Mouse (Mus musculus) heart, postnatal 36 days (tissue): ENCODE measurements around the gene Med13l. TPM values are rescaled to one million over a fixed set of nuclear protein-coding genes. Genes with fewer than 3 reads are reported as not detected.

Source experiments
- DNase-seq, 2 experiments: peaks; one replicate each; pipeline ENCODE4 v3.0.0; 2021 to 2022
- intact Hi-C: fragments of 180-260 bp; cut with DNase I; formaldehyde crosslinking; loops from one replicate; pipeline ENCODE4 v1.15.1; 2025
- total RNA-seq, 2 experiments: library from RNA; stranded (reverse); gene quantifications; 2 replicates each; pipeline ENCODE4 v1.2.3; 2021

Med13l gene
- total RNA-seq, 2 experiments from 2014 or later: 29.7 to 32.2 TPM

DNA sequence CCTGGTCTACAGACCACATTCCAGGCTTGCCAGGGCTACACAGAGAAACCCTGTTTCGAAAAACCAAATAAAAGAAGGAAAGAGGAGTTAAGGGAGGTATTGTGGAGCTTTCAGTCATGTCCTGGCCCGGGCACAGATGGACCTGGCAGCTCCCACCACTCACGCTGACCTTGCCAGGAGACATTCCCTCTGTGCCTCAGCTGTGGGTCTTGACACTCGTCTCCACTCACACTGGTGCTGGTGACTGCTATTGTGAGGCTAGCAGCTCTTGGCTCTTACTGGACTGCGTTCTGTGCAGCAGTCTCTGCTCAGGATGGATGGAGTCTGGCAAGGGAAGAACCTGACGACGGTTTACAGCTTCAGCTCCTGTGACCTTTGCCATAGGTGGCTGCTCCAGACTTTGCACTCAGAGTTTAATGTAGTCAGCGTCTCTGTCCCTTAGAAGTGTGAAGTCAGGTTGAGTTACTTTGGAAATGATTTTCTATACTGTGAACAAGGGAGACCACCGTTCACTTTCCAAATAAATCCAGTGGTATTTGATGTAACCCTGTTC is 118.9 kb downstream of the Med13l start:
- no peak for DNase-seq
- intact Hi-C loops: no loop called here

DNA sequence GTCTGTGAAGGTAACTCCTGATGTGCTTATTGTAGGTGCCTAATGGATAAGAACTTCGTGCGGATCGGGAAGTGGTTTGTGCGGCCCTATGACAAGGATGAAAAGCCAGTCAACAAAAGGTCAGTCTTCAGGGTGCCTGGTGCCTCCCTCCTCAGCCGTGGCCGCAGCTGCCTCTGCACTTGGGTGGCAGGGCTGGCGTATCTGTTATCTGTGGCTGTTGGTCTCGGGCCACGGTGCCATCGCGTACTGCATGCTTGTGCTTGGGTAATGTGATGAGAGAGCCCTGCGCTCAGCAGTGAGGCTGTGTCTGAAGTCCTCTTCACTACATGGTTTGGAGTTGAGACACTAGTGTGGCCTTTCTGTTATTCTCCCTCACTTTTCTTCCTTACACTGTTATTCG is 120.4 kb downstream of the Med13l start:
- intact Hi-C loops: no loop called here
- DNase-seq: no peak

DNA sequence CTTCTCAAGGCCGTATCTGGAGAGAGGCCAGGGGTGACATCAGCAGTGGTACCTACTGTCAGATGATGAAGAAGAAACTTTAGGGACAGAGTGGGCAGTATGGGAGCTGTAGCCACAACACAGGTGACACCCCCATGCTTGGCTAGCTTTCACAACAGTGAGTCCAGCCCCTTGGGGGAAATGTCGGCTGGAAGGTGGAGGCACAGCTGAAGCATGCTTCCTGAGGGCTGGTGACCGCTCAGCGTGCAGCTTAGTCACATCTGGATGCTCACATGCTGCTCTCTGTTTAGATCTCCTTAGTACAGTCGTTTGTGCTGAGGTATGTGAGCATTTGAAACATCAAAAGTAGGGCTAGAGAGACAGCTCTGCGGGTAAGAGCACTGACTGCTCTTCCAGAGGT is 121.5 kb downstream of the Med13l start:
- no peak for DNase-seq
- intact Hi-C loops: no loop called here

DNA sequence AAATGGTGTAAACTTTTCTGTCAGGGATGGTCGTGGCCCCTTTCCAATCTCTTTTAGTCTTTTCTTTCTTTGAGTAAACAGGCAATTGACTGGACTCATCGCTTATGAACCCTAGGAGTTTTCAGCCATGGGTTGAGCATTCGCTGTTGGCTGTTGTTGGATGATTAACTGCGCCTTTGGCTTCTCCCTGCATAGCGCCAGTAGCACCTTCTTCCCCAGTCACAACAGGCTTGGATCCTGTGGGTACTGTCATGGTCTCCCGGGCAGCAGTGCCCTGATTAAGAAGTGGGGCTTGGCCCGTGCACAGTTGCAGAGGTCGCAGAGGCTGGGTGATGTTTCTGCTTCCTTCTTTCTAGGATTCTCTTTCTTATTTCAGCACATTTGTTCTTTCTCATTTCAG is 124.7 kb downstream of the Med13l start:
- intact Hi-C loops: no loop called here
- no peak for DNase-seq

DNA sequence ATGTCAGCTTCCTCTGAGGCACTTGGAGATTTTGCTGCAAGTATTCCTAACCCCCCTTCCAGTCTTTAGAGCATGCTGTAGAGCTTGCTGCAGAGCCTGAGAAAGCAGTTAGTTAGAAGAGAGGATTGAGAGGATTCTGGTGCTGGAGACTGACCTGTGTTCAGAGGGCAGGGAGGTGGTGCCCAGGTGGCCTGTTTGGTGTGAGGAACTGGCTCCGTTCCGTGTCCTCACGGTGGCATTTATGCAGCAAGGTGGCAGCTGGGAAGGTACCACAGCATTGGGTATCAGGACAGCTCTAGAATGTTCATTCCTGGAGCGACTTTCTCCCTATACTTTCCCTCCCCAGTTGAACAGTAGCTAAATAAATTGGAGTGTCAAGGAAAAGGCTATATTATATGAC is 125.5 kb downstream of the Med13l start:
- no peak for DNase-seq
- intact Hi-C loops: no loop called here

DNA sequence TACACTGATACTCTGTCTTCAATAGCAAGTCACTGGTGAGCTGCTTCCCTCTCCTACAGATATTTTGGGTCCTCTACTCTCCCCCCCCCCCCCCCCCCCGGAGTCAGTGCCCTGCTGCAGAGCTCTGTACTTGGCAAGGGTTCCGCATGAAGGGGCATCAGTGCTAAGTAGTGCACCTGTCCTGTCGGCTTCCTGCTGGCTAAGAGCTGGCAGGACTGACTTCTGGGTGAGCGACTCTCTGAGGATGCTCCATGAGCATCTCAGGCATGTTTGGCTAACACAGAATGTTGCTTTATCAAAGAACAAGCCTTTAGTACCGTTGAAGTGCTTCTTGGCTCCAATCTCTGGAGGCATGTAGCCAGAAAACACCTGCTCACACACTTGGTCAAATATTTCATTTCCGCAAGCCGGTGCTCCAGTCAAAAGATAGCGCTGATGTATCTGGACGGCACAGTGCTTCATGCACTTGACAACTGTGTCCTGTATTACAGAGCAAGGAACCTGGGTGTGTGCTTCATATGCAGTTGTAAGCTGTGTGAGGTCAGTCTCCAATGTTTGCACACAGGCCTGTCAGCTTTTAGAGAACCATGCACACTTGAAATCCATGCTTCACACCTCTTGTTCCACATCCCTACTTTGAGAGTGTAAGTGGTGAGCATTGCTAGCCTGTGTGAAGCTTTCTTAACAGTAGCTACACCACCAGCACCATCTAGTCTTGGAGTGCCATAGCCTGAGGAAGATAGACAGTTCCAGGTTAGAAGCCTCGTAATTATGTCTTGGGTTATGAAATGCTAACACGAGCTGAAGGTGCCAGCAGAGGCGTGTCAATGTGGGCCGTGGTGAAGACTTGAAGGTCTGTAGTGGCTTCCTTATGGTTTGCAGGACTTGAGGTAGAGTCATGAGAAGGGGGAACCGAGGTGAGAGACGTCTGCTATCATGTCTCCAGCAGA is 128.7 kb downstream of the Med13l start:
- no peak for DNase-seq
- intact Hi-C loops: no loop called here

DNA sequence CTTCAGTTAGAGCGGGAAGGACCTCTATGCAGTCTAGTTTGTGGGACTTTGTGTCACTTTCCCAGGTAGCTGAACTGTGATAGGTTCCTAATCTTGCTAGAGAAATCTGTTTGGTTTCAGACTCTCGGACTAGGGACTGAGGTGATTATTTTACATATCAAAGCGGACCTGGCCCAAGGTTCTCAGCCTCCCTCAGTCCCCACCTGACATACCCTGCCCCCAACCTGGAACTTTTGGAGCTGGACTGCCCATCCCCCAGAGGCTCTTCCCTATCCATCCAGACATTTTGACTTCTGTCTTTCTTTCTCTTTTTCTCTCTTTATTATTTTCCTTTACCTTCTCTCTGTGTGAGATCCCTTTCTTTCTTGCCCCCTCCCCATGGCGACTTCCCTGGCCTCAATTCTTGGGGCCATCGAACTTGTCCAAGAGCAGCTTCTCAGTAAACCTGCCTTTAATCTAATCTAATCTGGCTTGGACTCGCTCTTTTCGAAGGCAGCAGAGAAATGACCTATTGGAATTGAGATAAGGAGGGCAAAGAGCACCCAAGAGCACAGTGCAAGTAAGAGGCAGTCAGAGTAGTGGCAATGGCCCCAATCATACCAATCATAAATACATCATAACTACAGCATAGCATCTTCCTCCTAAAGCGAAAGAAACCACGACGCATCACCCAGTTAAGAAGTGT is 130.7 kb downstream of the Med13l start:
- DNase-seq: no peak
- intact Hi-C loops: no loop called here

DNA sequence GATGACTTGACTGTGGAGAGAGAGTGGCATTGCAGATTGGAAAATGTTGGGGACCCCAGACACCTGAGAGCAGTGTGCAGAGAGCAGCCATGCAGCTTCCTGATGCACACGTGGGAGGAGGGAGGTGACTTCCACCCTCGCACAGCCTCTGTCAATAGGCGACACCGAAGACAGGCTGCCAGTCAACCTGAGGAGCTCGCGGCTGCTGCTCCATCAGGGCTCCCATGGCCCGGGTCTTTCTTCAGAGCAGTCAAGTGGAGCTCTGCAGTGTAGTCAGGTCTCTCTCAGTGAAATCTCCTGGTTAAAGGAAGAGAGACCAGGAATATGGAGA is 131.2 kb downstream of the Med13l start:
- intact Hi-C loops: no loop called here

DNA sequence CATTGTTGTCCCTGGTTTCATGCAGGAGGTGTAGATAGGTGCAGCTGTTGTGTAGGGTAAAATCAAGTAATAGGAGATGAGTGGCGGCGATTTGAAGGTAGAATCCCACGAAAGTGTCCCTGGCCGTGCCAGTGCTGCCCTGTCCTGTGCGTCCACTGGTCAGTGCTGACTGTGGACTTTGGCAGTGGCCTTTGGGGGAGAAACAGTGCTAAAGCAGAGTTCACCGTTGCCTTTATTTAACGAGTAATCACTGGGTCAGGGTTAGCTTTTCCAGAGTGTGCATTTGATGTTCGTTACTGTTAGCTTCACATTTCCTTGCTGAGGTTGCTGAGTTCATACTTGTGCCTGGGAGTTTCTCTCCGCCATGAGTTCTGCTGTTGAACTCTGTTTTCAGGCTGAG is 133.5 kb downstream of the Med13l start:
- intact Hi-C loops: no loop called here
- DNase-seq: no peak

More for the DNA sequence above, 131.2 kb downstream of the Med13l start:
- no peak for DNase-seq

DNA sequence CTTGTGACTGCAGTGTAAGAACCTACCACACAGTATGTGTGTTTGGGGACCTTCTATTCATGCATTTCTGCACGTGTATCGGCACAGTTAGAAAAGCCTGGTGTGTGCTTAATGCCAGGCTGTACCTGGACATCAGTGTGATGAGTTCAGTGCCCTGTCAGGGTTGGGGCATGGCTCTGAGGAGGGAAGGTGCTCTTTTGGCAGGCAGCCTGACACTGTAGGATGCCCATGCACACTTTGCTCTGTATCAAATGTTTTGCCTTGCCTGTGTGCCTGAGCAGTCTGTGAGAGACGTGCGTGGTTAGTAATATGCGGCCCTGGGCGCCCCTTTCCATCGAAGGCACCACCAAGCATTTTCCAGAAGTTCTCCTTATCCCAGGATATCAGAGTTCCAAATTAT is 136.6 kb downstream of the Med13l start:
- intact Hi-C loops: no loop called here

DNA sequence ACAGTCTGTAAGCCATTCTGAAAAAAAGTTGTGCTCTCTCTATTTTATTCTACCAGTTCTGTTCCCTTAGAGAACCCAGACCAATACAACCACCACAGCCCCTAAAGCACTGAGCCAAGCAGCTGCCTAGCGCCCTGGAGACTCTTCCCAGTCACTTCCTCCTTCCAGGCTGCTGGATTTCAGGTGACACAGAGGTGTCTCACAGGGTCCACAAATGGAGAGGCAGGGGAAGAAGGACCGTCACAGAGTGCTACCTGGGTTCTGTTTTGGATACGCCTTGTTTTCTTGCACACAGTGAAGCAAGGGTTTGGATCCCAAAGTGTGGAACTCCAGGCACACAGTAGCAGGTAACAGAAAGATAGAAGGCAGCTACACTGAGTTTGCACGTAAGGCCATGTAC is 140.5 kb downstream of the Med13l start:
- no peak for DNase-seq
- intact Hi-C loops: no loop called here

More for the DNA sequence above, 136.6 kb downstream of the Med13l start:
- no peak for DNase-seq

DNA sequence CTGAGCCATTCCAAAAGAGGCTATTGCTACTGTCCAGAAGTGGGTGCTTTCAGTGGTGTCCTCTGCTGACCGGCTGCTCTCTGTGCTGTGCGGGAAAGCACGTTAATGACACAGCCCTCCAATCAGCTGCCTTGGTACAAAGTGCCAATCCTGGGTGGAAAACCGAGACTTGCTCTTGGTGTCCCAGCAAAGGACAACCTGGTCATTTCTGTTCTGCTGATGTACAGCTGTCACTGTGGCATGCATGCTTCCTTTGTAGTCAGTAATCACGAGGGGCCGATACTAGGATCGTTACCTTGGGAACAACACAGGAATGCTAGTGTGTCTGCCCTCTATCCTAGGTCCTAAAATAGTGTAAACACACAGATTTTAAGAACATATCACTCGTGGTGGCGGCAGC is 142.2 kb downstream of the Med13l start:
- intact Hi-C loops: no loop called here
- DNase-seq: no peak

DNA sequence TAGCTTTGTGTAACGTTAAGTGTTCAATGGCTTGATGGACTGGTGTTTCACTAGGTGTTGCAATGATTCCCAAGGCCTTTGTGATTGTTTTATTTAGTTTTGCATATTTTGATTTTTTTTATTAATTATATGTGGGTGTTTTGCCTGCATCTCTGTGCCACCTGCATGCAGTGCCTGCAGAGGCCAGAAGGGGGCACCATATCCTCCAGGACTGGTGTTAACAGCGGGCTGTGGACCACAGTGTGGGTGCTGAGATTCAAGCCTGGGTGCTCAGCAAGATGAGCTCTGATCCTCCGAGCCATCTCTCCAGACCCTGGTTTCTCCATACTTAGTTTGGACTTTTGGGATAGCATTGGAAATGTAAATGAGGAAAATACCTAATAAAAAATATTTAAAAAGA is 143.7 kb downstream of the Med13l start:
- intact Hi-C loops: no loop called here
- DNase-seq: peak in 1 of 2 experiments; percentile 40

DNA sequence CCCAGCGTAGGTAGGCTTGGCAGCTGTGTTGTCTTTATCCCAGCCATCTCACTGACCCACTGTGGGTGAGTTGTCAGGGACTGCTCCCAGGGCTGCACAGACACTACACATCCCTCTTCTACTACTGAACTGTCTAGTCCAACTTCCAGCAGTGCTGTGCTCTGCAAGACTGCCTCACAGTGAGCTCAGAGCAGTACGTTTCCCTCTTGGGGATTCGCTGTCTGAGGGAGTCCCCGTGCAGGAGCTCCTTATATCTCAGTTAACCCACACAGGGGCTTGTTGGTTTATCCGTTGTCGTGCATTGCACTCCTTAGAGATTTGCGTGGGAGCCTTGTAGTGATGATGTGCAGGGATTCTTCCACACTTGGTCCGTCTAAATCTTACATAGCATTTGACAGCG is 144.5 kb downstream of the Med13l start:
- intact Hi-C loops: no loop called here
- no peak for DNase-seq

DNA sequence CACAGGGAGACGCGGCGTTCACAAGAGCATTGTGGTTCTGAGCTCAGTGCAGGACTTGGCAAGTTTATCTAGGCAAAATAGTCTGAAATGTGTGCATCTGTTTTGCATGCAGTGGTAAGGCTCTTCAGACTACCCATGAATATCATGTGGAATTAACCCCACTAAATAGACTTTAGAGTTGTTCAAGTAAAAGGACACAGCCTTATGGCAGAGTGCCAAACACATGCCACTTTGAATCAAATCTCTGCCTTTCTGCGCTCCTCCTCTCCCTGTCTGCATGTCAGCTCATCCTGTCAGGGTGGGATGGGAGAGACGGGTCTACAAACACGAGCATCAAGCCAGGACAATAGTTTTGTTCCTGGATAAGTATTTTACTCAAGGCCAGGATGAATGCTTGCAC is 145.5 kb downstream of the Med13l start:
- no peak for DNase-seq
- intact Hi-C loops: no loop called here

DNA sequence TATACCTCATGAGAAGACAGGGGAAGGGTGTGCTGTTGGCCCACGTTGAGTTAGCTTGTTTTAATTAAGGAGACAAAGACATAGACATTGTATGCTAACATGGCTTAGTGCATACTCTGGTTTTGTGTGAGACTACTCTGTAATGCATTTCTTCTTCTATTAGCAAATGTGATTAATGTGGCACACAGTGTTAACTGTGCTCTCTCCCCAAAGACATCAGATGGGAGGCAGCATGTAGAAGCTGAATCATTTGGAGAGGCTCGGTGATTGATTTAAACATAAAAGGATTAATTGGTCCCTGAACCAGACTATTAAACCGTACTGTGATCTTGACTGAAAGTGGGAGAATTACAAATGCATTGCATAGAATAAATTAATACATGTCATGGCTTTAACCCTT is 145.9 kb downstream of the Med13l start:
- no peak for DNase-seq
- intact Hi-C loops: no loop called here

DNA sequence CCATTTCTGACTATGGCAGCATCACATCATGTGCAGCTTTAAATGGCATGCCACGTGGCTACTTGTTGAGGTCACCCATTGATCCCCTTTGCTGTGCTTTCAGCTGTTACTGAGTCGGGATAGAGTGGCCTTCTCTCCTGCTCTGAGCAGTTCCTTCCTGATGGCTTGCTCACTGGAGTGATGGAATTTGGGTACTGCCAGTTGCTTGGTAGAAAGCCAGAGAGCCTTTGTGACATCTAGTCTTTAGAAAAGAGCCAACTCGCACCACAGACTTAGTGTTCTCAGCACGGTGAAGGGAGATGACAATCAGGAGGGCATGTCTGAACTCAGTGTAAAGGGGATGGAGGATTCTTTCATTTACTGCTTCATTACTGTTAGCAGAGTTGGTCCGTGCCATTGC is 147.0 kb downstream of the Med13l start:
- intact Hi-C loops: no loop called here
- no peak for DNase-seq

DNA sequence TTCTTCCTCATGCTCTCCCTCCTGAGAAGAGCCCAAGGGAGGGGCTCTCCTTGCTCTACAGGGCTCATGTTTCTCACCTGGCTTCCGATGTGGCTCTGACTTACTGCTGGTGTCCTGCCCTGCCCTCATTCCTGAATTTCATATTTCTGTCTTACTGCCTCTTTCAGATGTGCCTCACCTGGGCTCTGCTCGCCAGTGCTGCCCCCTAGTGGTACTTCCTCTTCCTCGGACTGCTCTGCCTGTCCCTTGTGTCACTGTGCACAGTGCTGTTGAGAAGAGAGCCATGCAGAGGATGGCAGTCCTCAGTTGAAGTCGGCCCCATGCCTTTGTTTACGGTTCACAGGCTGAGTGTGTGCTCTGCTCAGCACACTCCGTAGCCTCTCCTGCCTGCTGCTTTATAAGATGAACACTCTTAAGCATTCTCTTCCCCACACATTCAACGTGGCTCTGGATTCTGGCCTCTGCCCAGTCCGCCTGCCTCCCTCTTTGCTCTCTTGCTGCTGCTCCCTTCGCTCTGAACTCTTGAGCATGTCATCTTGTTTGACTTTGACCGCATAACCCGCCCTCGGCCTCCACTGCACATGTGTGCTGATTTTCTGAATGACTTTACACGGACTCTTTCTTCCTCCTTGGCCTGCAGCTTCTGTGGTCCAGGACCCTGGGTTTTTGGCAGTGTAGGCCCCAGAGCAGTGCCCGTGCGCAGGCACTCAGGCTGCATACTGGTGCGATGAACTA is 147.9 kb downstream of the Med13l start:
- peak; percentile 75 to 76 for DNase-seq
- intact Hi-C loops: loop anchor here (1.0 to 2.0 kb wide), 2 partner anchors 113 to 378 kb away; no protein-coding TSS in a partner anchor

DNA sequence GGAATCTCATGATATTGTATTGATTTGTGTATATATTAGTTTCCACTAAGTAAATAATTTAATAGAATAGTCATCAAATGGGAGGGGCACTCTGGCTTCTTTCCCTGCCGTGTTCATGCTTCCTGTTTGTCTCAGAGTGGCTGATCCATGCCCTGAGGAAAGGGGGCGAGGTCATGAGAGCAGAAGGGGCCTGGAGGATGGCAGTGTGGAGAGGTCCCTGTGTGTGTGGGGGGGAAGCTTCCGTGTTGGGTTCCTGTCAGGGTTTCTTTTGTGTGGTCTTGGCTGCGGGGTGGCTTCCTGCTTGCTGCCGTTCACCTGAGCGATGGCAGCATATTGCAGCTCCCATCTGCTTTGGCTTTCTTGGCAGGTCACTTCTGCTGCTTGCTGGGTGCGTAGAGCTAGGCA is 149.4 kb downstream of the Med13l start:
- DNase-seq: no peak
- intact Hi-C loops: loop anchor here (2.0 kb wide), 1 partner anchor 379 kb away; no protein-coding TSS in a partner anchor

DNA sequence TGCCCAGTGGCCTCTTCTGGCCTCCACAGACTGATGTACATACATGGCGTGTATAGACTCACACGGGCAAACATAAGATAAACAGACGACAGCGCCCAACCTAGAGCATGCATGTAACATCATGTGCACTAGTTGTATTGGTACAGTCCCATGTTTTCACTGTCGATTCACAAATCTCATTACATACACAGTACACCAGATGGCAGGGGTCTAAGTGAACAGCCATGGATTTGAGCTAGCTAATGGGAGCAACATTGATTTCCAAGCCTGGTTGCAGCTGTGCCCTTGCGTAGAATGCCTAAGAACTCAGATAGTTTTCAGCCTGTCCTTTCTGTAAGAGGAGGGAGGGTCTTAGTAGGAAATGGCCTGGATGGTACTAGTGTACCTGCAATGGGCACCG is 155.0 kb downstream of the Med13l start:
- DNase-seq: no peak
- intact Hi-C loops: no loop called here
